Mouse (Mus musculus) heart, adult 2 months (tissue): Measurements from ENCODE around the gene Spata6.

Experiments used
- EP300 ChIP-seq: fragments of 200-500 bp; IDR thresholded peaks from 2 replicates; pipeline ENCODE4 v1.6.1; 2011; ENCODE audit warnings: low read depth, low read length, control low read depth; ENCODE audit not compliant: insufficient read depth
- POLR2A ChIP-seq: fragments of 200-500 bp; IDR thresholded peaks from 2 replicates; pipeline ENCODE4 v1.6.1; 2011; ENCODE audit warnings: mild to moderate bottlenecking, low read depth, low read length, control low read depth; ENCODE audit not compliant: insufficient read depth

- TF ChIP-seq POLR2A = no peak
- no peak for TF ChIP-seq EP300
Measured at GRCm38 (mm10) chr4:111852626-111853025, 132.8 kb downstream of the Spata6 start.
